Mouse (Mus musculus): ENCODE measurements around the gene A3galt2. TPM values are rescaled to one million over a fixed set of nuclear protein-coding genes. Genes with fewer than 3 reads are reported as not detected.

A3galt2 gene
- polyA plus RNA-seq, 1 experiment, result 0.07 TPM

- H3K36me3 ChIP-seq (ENCODE audit: control insufficient read depth, insufficient read depth, low read length), result no peaks in the 10 kb centered on the region
- H3K4me1 ChIP-seq (ENCODE audit: control insufficient read depth, insufficient read depth, low read length), result peaks cover 14% of the 10 kb centered on the region
- H3K27me3 ChIP-seq (ENCODE audit: control insufficient read depth, insufficient read depth, low read length), result no peaks in the 10 kb centered on the region
- H3K27ac ChIP-seq (ENCODE audit: control insufficient read depth, insufficient read depth, low read depth, low read length), result no peak overlapping the region
- no peak for TF ChIP-seq CTCF (IDR thresholded peaks at IDR 0.05; ENCODE audit: control insufficient read depth, insufficient read depth, insufficient replicate concordance, low read depth, low read length)
- TF ChIP-seq POLR2A (IDR thresholded peaks at IDR 0.05; ENCODE audit: control insufficient read depth, low read depth, low read length), result no peak
- no peak overlapping the region for H3K4me3 ChIP-seq (ENCODE audit: control insufficient read depth, low read depth, low read length)
These were observed 18.7 kb downstream of the A3galt2 start for GRCm38 (mm10) chr4:128773820-128774219.

GRCm38 (mm10) chr4:128774467-128774866, 19.3 kb downstream of the A3galt2 start:
- peaks cover 14% of the 10 kb centered on the region for H3K4me1 ChIP-seq (ENCODE audit: control insufficient read depth, insufficient read depth, low read length)
- no peak overlapping the region for H3K27ac ChIP-seq (ENCODE audit: control insufficient read depth, insufficient read depth, low read depth, low read length)
- peak; percentile 53; the same call in 1 of the 2 replicates for TF ChIP-seq CTCF (IDR thresholded peaks at IDR 0.05; ENCODE audit: control insufficient read depth, insufficient read depth, insufficient replicate concordance, low read depth, low read length)
- TF ChIP-seq POLR2A (IDR thresholded peaks at IDR 0.05; ENCODE audit: control insufficient read depth, low read depth, low read length), result no peak
- no peaks in the 10 kb centered on the region for H3K27me3 ChIP-seq (ENCODE audit: control insufficient read depth, insufficient read depth, low read length)
- no peak overlapping the region for H3K4me3 ChIP-seq (ENCODE audit: control insufficient read depth, low read depth, low read length)
- no peaks in the 10 kb centered on the region for H3K36me3 ChIP-seq (ENCODE audit: control insufficient read depth, insufficient read depth, low read length)

GRCm38 (mm10) chr4:128776568-128777289, 21.6 kb downstream of the A3galt2 start:
- Histone ChIP-seq H3K4me1 (ENCODE audit: control insufficient read depth, insufficient read depth, low read length) (peaks cover 7% of the 10 kb centered on the region), H3K36me3 (ENCODE audit: control insufficient read depth, insufficient read depth, low read length) (no peaks in the 10 kb centered on the region), H3K27ac (ENCODE audit: control insufficient read depth, insufficient read depth, low read depth, low read length) (no peak overlapping the region), H3K4me3 (ENCODE audit: control insufficient read depth, low read depth, low read length) (peak overlapping the region; percentile 48), H3K27me3 (ENCODE audit: control insufficient read depth, insufficient read depth, low read length) (no peaks in the 10 kb centered on the region)
- TF ChIP-seq POLR2A (IDR thresholded peaks at IDR 0.05; ENCODE audit: control insufficient read depth, low read depth, low read length), result no peak
- peak; percentile 98 for TF ChIP-seq CTCF (IDR thresholded peaks at IDR 0.05; ENCODE audit: control insufficient read depth, insufficient read depth, insufficient replicate concordance, low read depth, low read length)

DNA sequence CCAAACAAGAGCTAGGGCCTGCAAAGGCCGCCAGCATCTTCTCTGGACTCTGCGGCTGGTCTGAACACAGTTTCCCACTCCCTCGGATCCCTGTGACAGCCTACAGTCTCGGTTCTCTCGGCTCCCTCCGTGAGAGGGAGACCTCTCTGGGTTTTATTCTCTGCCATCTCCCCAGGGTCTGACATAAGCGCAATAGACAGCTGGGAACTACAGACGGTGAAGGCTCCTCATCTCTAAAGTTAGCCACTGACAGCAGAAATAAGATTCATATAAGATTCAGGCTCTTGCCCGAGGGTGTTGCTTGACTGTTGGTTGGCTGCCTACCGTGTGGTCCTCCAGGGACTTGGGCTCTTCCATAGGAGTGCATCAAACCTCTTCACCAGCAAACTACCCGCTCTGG, 22.4 kb downstream of the A3galt2 start:
- Histone ChIP-seq H3K36me3 (ENCODE audit: control insufficient read depth, insufficient read depth, low read length) (no peaks in the 10 kb centered on the region), H3K27ac (ENCODE audit: control insufficient read depth, insufficient read depth, low read depth, low read length) (no peak overlapping the region), H3K4me3 (ENCODE audit: control insufficient read depth, low read depth, low read length) (no peak overlapping the region), H3K27me3 (ENCODE audit: control insufficient read depth, insufficient read depth, low read length) (no peaks in the 10 kb centered on the region), H3K4me1 (ENCODE audit: control insufficient read depth, insufficient read depth, low read length) (peaks cover 7% of the 10 kb centered on the region)
- TF ChIP-seq CTCF (IDR thresholded peaks at IDR 0.05; ENCODE audit: control insufficient read depth, insufficient read depth, insufficient replicate concordance, low read depth, low read length), result no peak
- TF ChIP-seq POLR2A (IDR thresholded peaks at IDR 0.05; ENCODE audit: control insufficient read depth, low read depth, low read length), result no peak

GRCm38 (mm10) chr4:128782037-128782436, 26.9 kb downstream of the A3galt2 start:
- no peak overlapping the region for H3K27ac ChIP-seq (ENCODE audit: control insufficient read depth, insufficient read depth, low read depth, low read length)
- TF ChIP-seq CTCF (IDR thresholded peaks at IDR 0.05; ENCODE audit: control insufficient read depth, insufficient read depth, insufficient replicate concordance, low read depth, low read length) (no peak), POLR2A (IDR thresholded peaks at IDR 0.05; ENCODE audit: control insufficient read depth, low read depth, low read length) (no peak)
- no peaks in the 10 kb centered on the region for H3K27me3 ChIP-seq (ENCODE audit: control insufficient read depth, insufficient read depth, low read length)
- no peaks in the 10 kb centered on the region for H3K36me3 ChIP-seq (ENCODE audit: control insufficient read depth, insufficient read depth, low read length)
- H3K4me1 ChIP-seq (ENCODE audit: control insufficient read depth, insufficient read depth, low read length), result peaks cover 5% of the 10 kb centered on the region
- H3K4me3 ChIP-seq (ENCODE audit: control insufficient read depth, low read depth, low read length), result no peak overlapping the region

DNA sequence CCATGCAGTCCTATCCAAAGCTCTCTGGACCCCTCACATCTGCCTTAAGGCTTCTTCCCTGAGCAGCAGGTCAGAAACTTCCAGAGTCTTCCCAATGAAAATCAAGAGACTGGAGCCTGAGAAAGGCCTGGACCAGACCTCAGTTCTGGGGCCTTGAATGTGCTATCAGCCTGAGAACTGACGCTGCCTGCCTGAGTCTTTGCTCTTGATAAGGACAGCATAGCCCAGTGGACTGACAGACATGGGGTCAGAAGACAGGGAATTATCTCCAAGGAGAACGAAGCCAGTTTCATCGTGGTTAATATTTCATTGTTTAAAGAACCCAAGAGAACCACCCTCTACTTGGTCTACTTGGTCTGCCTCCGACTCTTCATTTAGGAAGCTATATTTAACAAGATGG, 27.5 kb downstream of the A3galt2 start:
- Histone ChIP-seq H3K4me3 (ENCODE audit: control insufficient read depth, low read depth, low read length) (no peak overlapping the region), H3K36me3 (ENCODE audit: control insufficient read depth, insufficient read depth, low read length) (no peaks in the 10 kb centered on the region), H3K4me1 (ENCODE audit: control insufficient read depth, insufficient read depth, low read length) (no peaks in the 10 kb centered on the region; the same call in 1 of the 2 replicates), H3K27me3 (ENCODE audit: control insufficient read depth, insufficient read depth, low read length) (no peaks in the 10 kb centered on the region), H3K27ac (ENCODE audit: control insufficient read depth, insufficient read depth, low read depth, low read length) (no peak overlapping the region)
- TF ChIP-seq CTCF (IDR thresholded peaks at IDR 0.05; ENCODE audit: control insufficient read depth, insufficient read depth, insufficient replicate concordance, low read depth, low read length) (no peak), POLR2A (IDR thresholded peaks at IDR 0.05; ENCODE audit: control insufficient read depth, low read depth, low read length) (no peak)

DNA sequence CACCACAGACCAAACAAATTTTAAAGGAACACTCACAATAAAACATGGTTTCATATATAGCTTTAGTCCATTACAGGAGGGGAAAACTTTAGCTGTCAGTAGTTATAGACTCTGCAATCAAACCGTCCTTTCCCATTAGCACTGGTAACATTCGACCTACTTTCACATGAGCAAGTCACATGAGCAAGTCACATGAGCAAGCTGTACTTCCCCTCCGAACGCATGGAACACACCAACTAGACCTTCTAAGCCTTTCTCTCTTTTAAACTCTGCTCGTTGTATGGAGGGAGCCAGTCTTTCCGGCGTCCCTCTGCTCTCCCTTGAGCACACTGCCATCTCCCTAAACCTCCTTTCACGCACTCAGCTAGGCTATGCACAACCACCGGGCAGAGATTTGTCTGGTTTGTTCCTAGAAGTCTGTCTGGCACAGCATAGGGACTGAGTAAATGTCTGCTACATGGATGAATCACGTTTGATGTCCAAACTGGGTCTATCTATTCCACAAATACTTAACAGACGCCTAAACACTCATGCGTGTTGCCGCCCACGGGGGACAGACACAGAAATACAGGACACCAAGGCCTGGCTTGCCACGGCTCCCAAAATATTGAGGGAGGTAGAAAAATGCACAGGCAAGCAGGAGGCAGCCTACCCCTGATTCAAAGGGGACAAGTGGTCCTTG, 29.9 kb downstream of the A3galt2 start:
- Histone ChIP-seq H3K27me3 (ENCODE audit: control insufficient read depth, insufficient read depth, low read length) (no peaks in the 10 kb centered on the region), H3K4me3 (ENCODE audit: control insufficient read depth, low read depth, low read length) (peak overlapping the region; percentile 11), H3K4me1 (ENCODE audit: control insufficient read depth, insufficient read depth, low read length) (peaks cover 11% of the 10 kb centered on the region), H3K36me3 (ENCODE audit: control insufficient read depth, insufficient read depth, low read length) (no peaks in the 10 kb centered on the region), H3K27ac (ENCODE audit: control insufficient read depth, insufficient read depth, low read depth, low read length) (no peak overlapping the region)
- TF ChIP-seq CTCF (IDR thresholded peaks at IDR 0.05; ENCODE audit: control insufficient read depth, insufficient read depth, insufficient replicate concordance, low read depth, low read length) (no peak), POLR2A (IDR thresholded peaks at IDR 0.05; ENCODE audit: control insufficient read depth, low read depth, low read length) (no peak)
